Mouse (Mus musculus): ENCODE data around the gene Adad2.

Gene Adad2

DNA sequence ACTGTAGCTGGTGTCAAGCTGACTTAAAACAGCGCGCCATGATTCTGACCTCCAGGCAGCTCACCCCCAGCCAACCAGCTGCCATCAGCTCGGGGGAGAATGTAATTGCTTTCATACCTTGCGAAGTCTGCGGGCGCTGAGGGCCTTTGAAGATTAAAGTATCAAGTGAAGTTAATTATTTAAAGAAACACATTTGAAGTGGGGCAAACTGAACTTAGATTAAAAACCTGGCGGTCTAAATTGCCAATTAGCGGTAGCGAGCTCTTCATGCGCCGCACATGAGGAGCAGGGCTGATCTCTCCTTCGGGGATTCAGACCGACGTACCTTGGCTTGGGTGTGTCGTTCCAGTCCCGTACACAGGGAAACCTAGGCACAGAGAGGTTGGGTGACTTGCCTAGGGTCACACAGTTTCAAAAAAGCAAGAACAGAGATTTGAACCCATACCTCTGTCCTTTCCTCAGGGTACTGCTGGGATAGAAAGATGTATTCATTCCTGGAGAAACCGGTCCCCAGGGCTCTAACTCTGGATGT, 31.9 kb downstream of the Adad2 start:
- no peak for DNase-seq

DNA sequence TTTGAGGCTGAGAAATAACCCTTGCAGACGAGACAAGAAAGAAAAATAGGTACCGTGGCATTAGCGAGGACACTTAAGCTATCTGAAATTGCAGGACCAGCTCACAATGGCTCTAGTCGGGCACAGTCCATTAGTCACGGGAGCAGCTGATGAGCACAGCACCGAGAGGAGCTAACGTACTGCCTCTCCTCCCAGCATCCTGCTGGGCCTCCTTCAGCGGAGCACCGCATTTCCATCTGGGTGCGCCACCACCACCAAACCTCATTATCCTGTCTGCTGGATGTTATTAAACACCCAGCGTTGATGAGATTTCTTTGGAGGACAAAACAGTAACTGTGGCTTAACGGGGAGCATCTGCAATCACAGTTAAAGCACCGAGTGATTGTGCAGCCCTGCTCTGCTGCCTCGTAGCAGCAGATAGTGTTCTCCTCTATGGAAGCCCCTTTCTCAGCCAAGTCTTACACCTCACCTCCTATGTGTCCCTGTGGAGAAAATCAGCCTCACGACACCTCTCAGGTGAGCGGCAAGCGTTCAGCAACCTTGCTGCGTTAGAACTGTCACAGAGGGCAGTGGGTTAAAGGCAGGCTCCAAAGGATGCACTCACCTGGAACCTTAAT, 32.5 kb downstream of the Adad2 start:
- no peak for DNase-seq

DNA sequence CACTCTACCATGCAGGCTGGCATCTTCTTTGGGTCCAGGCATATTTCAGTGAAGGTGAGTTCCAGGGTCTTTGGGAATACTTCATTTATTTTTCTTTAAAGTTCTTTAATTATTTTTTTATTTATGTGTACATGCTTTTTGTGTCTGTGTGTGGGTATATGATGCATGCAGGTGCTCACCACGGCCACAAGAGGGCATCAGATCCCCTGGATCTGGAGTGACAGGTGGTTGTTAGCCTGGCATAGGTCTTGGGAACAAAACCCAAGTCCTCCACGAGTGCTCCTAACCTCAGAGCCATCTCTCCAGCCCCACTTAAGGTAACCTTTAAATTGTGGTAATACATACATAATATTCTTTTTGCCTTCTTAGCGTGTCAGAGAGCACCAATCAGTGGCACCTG, 33.6 kb downstream of the Adad2 start:
- no peak for DNase-seq

DNA sequence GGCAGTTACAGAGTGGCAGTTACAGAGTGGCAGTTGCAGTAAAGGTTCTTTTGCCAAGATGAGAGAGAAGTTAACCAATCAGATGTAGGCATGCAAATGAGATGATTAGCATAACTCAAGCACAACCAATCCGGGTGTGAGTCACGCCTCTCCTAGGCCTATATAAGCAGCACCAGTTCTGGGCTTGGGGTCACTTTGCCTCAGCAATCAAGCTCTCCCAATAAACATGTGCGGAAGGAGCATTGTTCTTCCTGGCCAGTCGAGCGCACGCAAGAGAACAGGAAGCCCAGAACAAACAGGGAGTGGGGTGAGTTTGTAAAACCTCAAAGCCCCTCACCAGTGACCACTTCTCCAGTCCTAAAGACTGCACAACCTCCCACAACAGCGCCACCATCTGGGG, 34.3 kb downstream of the Adad2 start:
- DNase-seq = no peak

DNA sequence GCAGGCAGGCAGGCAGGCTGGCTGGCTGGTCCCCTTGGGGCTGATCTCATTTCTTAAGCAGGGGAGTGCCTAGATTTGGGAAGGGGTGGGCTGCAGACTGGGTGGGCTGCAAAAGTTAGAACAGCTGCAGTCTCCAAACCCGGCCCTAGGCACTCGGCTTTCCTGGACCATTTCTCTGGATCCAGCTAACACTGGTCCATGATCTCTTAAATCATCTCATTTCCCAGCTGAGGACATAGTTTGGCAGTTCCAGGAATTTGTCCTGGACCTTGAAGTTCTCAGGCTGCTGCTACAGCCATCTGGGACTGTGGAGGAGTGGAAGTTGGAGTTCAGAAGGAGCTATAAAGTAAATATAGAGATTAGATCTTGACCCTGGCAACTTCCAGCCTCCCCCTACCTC, 38.8 kb downstream of the Adad2 start:
- no peak for DNase-seq

DNA sequence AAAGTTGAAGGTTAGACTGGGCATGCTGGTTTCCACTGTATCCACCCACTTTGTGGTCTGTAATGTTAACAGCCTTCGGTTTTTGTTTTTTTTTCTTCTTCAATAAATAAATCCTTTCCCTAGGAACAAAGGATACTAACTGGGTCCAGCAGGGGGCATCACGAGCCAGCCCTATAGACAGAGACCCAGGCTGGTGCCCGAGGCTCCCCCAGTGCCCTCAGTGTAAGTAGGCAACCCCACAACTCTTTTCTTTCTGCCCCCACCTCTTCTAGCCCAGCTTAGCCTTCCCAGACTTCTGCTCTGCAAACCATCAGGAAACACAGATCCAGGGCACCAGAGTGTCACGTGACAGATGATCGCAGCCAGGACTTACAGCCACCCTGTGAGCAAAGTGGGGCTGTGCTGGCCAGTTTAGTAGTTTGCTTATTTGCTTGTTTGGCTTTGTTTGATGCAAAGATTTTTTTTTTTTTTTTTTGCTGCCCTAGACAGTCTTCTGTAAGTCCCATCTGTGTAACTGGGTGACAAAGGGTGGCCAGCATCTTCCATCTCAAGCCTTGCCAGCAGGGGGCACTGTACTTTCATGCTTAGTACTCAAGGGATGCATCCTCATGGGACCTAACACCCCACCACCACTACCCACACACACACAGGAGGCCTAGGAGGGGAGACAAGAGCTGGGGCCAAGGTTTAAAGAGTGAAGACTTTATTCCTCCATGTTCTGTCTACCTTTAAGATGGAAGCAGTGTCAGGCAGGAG, 44.3 kb downstream of the Adad2 start:
- DNase-seq = peak in 1 of 2 experiments; percentile 9

DNA sequence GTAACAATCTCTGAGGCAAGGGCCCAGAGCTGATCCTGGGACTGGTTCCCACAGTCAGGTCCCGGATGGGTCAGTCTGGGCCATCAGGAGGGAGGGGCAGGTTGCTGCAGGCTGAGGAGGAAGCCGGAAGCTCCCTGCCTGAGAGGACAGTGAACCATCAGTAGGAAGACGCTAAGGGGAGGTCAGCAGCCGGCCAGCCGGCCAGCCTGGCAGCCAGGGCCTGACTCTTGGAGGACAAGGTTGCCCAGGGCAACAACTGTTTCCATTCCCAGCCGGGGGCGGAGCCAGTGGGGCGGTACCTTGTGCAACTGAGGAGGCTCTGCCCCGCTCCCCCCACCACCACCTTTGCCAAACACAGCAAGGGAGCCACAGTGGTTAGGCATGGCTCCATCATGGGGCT, 48.5 kb downstream of the Adad2 start:
- DNase-seq = no peak

DNA sequence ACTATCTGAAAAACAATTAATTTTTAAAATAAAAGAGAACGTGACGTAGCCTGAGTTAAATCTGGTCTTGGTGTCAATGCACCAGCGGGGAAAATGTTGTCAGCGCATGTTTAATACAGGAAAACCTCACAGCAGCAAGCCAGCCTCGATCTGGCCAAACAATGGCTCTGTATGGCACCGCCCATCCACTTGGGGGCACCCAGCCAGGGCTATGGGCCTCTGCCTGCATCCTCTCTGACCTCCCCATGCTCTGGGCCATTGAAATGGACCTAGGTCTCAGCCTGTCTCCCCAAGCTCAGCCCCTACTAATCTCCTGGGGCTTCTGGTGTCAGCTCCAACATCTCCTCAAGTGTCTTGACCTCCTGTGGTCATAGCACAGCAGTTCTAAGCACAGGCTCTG, 49.3 kb downstream of the Adad2 start:
- no peak for DNase-seq

DNA sequence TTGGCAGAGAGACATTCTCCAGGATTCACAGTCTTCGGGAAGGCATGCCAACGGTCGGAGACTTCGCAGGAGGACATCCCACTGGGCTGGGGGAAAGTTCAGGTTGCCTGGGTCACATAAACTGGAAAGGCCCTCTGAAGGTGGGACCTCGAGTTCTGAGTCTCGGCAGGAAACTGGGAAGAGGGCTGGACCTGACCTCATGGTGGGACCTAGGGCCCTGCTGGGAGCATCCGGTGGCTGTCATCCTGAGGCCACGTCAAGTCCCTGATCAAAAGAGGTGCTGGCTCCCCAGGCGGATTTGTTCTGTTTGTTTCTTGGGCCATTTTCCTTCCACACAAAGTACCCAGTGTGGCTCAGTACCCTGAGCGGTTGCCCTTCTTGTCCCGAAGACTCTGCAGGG, 50.9 kb downstream of the Adad2 start:
- no peak for DNase-seq

DNA sequence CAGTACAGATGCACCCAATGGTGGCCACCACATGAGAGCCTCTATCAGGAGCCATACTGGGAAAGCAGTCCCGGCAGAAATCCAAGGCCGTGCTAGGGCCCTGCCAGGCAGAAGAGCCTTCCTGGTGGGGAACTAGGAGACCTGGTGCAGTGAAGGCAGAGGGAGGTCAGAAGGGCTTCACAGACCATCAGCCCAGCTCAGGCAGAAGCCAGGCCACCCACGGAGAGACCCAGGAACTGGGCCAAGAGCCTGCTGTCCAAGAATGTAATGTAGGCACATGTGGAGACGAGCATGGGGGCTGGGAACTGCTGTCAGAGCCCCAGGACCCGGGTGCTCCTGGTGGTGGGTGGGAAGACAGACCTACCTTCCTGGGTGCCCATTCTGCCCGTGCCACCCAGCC, 52.7 kb downstream of the Adad2 start:
- DNase-seq = no peak
